Mouse (Mus musculus) embryo, embryonic 11 days (tissue): ENCODE data around the gene P4ha1.

ENCODE experiments used
- DNase-seq: peaks from one replicate; pipeline ENCODE4 v3.0.0-alpha.2; 2015

Gene P4ha1

DNA sequence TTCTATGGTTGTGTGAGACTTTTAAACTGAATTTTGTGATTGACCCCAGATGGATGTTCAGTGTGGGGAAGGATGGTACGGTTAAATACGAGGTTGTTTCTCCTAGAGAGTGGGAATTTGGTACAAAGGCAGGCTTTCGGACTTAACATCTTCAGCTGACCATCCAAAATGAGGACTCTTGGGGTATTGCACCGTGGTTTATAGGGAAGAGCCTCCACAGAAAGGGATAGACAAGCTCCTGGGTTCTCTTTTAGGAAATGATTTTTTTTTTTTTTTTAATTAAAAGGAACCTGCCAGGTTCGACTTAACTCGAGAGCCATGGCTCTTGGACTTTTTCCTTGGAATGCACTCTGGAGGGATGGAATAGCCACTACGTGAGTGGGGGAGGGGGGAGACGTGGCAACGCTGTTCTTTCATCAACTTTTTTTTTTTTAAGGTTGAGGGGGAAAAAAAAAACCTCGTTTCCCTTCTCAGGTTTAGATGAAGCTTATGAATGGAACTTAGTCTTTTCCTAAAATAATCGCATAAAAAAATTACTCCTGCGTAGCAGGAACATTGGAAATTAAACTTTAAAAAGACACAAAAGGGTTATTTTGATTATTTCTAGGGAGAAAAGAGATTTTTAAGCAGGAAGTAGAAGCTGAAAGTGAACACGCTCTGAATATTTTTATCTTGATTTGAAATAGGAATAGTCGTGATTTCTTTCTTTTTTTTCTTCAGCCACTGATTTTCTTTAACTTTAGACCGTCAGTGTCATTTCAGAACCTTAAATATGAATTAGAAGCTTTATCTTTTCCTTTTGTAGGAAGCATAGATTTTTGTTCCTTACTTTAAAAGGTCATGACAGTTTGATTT is 1.4 kb downstream of the P4ha1 start:
- peak; percentile 80 for DNase-seq

DNA sequence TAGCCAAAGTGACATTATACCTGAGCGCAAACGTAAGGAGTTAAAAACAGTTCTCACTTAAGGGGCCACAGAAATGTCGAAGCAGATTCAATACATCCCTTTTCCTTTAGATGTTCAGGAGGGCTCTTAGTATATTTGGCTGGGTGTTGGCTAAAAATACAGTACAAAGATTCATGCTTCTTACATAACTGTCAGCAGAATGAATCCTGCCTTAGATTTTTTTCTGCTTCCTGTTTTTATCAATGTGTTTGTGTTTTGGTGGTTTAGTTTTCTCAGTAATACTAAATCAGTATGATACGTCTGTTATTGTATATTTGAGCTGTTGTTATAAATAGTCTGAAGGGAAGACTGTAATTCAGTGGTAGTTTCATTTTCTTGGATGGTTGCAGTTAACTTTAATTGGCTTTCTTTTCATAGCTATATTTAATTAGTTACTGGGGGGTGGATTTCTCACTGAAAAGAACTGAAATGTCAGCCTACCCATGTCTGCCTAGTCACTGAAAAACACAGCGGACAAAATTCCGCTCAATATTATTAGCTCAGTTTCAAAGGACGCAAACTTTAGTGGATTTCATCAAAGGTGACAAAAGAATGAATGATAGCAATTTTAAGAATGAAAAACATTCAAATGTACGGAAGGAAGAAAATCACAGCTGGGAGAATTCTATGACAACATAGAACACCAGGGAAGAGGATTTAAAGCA is 3.7 kb downstream of the P4ha1 start:
- DNase-seq = no peak

DNA sequence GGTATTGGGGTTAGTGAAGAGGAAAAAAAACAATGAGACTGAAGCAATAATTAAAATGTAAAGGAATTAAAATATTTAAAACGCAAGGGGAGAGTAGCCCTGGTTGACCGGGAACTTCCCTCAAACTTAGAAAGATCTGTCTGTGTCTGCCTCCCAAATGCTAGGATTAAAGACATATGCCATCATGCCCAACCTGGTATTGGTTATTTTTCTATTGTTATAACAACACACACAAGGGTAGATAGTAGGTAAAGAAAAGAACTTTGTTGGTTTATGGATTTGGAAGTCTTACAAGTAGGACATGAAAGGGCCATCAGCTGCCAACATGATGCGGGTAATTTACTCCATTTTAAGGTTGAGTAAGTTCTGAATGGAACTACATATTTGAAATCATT is 4.2 kb downstream of the P4ha1 start:
- no peak for DNase-seq

DNA sequence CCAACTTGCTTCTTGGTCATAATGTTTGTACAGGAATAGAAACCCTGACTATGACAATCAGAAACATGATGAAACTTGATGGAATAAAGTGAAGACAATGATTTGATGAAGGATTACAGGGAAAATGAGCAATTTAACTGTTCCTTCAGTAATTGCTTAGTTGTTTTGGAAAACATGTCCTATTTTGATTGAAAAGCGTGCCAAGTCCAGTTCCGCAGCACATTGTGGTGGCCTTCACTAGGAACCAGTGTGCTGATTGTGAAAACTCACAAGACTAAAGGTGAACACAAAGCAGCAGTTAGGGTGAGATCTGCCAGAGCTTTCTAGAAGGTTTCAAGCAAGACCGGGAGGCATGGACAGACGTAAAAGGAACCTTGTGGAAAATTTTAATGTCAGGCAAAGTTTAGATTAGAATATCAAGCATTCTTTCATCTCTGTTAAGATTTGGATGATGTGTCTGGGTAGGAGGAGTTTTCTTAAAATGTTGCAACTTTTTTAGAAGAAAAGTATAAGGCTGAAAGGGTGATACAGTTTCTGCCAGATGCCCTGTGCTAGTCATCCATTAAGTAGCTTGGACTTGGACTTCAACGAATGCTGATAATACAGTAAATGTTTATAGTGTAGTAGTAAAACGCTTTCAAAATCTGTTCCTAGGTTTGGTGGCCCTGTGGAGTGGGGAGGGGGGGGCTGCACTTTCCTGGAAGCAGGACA is 8.6 kb downstream of the P4ha1 start:
- no peak for DNase-seq

DNA sequence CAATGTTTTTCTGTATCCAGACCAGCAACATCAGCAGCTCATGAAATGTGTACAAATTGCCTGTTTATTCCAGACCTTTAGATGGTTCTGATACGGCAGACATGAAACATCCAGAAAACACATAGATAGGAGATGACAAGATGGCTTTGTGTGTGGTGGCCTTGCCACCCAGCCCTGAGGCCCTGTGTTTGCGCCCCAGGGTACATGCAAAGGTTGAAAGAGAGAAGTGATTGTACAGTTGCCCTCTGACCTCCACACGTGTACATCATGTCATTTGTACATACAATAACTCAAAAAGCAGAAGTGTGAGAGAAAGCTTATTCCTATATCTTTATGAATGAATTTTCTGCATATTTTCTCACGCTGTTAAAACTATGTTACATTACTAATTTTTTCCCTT is 10.3 kb downstream of the P4ha1 start:
- DNase-seq = no peak

DNA sequence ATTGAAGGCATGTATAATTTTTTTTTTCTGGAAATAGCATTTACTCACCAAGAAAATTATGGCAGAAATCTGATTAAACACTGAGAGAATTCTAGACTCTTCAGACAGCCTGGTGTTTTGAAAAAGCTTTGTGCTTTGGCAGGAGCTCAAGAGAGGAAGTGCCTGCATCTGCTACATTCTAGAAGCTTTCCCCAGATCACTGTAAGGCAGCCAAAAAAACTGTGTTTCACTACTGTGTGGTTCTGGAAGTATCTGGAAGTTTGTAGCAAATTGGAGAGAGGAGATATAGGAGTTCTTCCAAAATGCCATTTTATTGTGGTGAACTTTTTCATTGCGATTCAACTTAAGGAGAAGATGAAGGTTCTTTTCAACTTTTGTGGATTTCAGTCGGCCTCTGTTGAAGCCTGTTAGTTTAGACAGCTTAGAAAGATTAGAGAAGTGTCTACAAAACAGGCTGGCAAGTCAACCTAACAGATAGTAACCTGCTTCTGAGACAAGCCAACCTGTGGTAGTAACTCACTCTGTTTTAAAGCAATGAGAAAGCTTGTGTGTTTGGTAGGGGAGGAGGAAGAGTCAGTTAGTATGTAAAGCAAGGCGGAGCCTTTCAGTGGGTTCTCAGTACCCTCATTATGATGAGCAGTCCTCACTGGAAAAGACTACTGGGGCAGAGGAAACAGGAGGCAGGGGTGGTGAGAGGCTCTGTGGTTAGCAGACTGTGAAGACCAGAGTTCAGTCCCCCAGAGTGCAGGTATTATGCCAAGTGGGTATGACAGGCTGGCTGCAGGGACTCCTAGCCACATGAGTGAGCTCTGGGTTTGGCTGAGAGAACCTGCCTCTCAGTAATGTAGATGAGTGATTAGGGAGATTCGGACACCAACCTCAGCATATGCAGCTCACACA is 12.1 kb downstream of the P4ha1 start:
- no peak for DNase-seq

DNA sequence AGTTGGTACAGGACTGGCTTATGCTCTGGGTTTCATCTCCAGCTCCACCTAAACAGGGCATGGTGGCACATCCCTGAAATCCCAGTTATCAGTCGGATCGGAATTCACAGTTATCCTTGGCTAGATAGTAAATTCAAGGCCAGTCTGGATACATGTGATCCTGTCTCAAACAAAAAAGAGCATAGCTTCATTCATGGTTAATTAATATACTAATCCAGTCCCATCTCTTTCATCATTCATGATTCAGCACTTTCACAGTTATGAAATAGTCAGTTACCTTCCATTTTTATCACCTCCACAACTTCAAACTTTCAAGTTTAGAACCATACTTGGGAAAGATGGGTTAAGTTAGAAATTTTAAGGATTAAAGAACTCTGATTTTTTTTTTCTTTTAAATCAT is 13.0 kb downstream of the P4ha1 start:
- no peak for DNase-seq

DNA sequence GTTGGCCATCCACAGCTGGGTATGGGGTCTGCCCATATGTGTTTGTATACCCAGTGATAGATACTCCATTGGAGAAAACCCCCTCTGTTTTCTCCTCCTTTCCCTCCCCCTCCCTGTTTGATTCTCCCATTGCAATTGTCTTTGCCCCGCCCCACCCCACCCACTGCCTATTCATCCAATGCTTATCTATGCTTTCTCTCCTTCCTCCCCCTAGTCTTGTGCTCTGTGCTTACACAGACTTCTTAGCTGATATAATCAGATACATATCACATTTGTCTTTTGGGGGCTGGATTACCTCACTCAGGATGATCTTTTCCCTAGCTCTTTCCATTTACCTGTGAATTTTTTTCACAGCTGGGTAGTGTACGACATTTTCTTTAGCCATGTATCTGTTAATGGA is 23.5 kb downstream of the P4ha1 start:
- DNase-seq = no peak

DNA sequence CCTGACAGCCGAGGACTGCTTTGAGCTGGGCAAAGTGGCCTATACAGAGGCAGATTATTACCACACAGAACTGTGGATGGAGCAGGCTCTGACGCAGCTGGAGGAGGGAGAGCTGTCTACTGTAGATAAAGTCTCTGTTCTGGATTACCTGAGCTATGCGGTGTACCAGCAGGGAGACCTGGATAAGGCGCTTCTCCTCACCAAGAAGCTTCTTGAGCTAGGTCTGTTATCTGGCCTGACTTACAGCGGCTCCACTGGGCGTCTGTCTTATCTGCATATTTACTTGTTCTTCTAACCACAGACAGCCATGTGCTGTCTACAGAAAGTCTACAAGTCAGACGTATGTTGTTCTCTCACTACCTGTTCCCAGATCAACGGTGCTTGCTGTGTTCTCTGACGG is 25.1 kb downstream of the P4ha1 start:
- DNase-seq = no peak

DNA sequence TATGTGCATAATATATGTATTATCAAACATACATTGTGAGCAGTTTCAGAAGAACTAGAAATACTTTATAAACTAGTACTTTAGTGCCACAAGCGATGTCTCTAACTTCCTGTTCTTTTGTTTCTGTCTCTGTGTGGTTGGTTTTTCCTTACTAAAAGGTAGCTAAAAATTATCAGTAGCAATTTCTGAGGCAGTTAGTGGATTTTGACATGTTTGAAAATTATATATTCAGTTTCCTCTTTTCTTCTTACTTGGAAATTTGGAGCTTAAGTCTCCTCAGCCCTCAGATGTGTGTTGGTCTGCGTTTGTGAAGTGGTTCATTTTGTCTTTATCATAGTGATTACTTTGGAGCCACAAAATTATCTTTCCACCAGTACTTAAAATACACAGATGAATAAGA is 26.4 kb downstream of the P4ha1 start:
- DNase-seq = no peak

DNA sequence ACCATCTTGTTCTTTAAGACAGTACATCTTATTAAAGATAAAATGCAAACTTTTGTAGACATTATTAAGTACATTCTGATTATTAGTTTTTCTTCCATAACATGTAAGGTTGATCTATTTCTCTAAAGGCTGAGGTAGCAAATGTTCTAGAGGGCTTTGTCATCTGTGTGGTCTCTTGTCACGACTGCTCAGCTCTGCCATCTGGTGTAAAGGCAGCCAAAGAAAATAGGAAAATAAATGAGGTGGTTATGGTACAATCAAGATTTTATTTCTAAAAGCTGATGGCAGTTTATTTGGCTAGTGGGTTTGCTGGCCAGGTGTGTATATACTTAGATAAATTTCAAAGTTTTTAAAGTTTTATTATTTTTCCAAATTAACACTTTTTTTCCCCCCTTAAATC is 30.0 kb downstream of the P4ha1 start:
- DNase-seq = no peak

DNA sequence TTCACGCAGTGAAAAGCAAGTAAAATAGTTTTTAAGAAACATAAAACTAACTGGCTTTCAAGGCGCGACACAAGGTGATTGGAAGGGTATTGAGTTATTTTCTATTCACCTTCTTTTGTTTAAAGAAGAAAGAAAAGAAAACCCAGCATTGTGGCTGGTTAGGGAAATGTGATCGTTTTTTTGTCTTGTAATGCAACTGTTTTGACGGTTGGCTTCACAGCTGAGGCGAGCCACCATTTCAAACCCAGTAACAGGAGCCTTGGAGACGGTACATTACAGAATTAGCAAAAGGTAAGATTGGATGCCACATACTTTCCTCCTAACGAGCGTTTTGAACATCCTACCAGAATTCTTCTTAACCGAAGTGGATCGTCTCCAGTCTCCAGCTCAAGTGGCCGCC is 31.0 kb downstream of the P4ha1 start:
- DNase-seq = no peak

DNA sequence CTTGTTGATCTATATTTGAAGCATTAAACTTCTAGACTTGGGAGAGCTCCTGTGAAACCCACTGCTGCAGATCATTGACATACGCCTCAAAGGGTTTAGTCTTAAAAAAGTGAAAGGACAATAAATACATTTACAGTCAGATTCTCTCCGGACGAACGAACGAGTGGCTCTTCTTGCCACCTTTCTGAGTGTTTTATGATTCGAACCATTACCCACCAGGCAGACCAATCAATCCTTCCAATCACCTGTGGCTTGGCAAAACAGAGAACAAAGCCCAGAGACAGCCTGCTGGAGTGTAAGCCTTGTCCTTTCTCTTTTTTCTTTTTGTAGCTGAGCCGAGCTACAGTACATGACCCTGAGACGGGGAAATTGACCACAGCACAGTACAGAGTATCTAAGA is 31.9 kb downstream of the P4ha1 start:
- DNase-seq = no peak

DNA sequence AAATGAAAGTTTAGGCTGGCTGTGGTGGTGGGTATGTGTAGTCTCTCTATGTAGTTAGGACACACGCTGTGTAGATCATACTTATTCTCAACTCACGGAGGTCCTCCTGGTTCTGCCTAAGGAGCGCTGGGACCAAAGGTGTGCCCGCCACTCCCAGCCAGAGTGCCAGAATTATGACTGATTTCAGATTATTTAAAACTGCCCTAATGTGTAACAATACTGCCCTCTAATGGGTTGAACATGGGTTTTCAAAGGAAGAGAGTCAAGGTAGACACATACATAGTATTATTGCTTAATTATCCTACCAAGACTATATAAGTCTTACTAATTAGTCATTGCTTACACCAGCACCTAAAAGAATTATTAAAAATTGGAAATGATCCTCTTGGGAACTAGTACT is 35.6 kb downstream of the P4ha1 start:
- no peak for DNase-seq

DNA sequence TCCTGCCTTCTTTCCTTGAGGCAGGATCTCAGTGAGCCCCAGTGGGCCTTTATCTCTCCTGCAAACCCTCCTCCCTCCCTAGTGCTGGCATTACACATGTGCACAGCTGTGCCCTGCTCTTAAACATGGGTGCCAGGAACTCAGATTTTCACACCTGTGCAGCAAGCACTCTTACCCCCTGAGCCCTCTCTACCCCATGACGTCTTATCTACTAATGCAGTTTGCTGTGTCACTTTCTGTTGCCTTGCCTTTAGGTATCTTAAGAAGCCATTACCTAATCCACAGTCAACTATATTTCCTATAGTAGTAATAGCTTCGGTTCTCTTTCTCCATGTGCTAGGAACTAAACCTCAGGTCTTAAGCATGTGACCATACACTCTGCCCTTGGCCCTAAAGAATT is 40.1 kb downstream of the P4ha1 start:
- no peak for DNase-seq

DNA sequence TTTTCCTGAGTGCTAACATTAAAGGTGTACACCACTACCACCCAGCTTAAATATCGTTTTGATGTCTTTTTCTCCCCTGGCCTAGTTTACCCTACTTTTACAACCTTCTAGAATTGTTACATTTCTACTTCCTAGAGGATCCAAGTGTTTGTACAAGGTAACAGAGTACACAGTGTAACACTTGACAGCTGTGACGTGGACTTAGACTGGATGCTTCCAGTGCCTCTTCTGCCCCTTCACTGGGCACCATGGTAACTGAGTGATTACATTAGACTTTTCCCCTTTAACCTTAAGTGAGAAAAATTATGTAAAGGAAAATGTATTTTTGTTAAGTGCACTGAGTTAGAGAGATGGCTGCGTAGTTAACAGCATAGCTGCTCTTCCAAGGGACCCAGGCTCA is 41.5 kb downstream of the P4ha1 start:
- DNase-seq = no peak

DNA sequence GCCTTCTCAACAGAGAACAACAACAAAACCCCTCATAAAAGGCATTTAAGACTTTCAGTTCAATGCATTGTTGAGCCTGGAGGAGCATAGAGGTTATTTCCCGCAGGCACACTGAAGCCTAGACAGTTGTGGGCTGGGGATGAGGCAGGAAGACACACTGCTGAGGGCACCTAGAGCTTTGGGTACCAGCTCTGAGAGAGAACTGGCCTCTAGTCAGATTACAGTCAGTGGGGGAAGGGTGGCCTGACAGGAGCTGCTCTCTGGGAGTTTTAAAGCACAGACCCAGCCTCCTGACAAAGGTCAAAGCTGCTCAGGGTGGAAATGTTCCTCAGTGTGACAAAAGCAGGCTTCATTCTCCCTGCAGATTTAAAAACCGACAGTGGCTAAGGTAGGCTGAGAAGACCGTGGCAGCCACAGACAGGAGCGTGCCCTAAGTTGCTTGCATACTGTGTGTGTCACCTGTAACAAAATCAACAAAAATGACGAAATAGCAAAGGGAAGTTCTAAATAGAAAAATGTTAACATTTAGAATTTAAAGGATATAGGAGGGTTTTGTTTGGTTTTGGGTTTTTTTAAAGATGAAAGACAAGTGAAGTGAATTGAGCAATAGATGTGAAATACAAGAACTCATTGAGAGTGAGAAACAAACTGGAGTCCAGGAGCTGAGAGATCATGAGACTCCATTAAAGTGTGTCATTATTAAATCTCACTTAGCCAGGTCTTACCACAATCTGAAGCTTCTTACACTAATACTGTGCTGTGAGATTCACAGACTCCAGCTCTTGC is 42.9 kb downstream of the P4ha1 start:
- DNase-seq = no peak

DNA sequence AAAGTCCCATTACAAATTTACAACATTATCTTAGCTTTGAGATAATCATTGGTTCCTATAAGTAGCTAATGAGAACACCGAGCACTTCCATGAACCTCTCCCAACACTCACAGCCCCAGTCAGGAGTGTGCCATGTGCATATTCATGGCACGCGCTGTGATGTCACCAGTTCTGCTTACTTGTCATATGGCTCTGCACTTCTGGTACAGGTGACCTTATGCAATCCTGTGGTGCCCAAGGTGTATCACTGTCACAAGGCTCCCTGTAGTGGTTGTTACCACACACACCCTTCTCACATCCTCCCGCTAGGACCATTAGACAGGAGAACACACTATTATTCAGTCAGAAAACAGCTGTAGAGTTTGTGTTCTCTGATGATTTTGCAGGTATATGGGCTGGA is 43.6 kb downstream of the P4ha1 start:
- no peak for DNase-seq

DNA sequence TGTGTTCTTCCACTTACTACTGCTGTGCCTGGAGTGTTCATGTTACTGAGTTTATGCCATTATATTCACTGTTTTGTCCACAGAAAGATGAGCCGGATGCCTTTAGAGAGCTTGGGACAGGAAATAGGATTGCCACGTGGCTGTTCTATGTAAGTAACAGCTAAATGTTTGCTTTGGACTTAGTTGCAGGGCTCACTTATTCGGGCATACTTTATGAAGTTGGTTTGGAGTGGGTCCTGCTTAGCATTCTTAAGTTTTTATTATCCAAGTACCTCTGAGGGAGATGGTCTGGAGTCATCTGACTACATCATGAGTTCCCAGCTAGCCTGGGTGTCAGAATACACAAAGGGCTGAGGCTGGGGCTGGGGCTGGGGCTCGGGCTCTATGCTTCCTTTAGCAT is 44.1 kb downstream of the P4ha1 start:
- no peak for DNase-seq

DNA sequence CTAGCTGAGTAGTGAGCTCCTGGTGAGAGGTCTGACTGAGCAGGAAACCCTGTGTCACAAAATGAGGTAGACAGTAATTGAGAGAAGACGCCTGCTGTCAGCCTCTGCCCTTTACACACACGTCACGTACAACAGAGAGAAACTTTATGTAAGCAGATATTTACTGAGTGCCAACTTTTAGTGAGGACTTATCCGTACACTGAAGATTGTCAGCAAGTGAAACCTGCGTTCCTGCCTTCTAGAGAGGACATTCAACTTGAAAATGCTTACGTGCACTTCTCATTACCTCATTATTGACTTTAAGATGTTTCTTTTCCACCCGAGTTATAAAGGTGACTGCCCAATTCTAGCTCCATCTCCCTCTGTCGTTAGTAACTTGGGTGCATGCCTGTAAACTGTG is 45.6 kb downstream of the P4ha1 start:
- no peak for DNase-seq

DNA sequence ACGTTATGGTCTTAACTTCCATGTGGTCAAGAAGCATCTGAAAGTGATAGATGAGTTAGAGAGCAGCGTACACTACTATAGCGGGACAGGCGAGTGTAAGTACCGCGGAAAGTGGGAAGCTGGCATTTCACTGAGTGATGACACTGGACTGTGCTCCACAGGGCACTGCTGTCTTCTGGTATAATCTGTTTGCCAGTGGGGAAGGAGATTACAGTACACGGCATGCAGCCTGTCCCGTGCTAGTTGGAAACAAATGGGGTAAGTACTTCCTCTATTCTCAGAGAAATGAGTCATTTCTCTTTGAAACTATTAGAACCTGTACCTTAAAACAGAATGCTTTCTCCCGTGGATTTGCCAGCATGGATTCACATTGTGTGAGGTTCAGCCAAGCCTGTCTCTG is 46.3 kb downstream of the P4ha1 start:
- no peak for DNase-seq

DNA sequence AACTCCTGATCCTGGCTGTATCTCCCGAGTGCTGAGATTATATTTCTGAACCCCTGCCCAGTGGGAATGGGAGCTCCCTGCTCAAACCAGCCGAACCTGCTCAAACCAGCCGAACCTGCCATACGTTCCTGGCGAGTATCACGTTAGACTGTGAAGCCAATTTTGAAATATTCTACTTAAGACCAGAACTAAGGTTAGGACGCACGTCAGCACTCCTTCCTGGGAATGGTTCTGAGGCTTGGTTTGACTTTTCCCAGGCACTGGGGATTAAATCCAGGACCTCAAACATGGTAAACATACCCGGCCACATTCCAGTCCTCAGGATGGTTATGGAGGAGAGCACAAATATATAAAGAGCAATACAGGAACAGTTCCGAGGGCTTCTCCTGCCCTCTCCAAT is 54.8 kb downstream of the P4ha1 start:
- no peak for DNase-seq
